Mouse (Mus musculus) megakaryocyte, embryonic 14.5 days (primary cell): ENCODE measurements around the gene Pard6a.

ENCODE experiments used
- FLI1 ChIP-seq: IDR thresholded peaks from 2 replicates; pipeline ENCODE4 v1.6.1; 2012; ENCODE audit warnings: low read length, inconsistent platforms, mixed read lengths
- GATA1 ChIP-seq: IDR thresholded peaks from 3 replicates; pipeline ENCODE4 v1.6.1; 2012; ENCODE audit warnings: mixed read lengths, low read length, inconsistent platforms, borderline replicate concordance

DNA sequence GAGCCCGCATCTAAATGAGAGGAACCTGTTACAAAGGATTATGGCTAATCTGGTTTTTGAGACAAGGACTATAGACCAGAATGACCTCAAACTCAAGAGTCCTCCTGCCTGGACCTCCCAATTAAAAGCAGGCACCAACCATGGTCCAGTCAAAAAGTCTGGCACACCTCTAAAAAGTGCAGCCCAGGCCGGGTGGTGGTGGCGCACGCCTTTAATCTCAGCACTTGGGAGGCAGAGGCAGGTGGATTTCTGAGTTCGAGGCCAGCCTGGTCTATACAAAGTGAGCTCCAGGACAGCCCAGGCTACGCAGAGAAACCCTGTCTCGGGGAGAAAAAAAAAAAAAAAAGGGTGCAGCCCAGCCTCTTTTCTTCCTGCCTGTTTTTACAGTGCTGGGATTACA is 15.6 kb upstream of the Pard6a start:
- no peak for TF ChIP-seq GATA1
- TF ChIP-seq FLI1 = no peak
